Mouse (Mus musculus): Measurements from ENCODE around the gene Dcps. TPM values are rescaled to one million over a fixed set of nuclear protein-coding genes. Genes with fewer than 3 reads are reported as not detected.
"Not testable (repeated sequence)": the region's sequence is repeated elsewhere in the genome, so short reads cannot be mapped to it uniquely, and the experiment has no call there.

The Dcps gene
- total RNA-seq, 2 experiments from 2014 or later: 17.6 to 21.1 TPM

DNA sequence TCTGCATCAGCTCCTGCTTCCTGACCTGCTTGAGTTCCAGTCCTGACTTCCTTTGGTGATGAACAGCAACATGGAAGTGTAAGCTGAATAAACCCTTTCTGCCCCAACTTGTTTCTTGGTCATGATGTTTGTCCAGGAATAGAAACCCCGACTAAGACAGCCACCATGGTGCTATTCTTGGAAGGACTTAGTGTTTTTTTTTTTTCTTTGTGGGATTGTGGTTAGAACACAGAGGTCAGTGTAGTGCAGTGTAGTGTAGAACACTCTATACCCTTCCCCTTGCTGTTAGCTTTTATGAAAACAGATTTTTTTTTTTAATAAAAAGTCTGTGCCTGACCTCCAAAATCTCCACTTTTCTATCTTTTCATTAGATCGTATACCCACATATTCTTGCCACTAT lies 7.0 kb upstream of the Dcps start:
- no peak for DNase-seq (ENCODE audit: low spot score in 2 of 2)

DNA sequence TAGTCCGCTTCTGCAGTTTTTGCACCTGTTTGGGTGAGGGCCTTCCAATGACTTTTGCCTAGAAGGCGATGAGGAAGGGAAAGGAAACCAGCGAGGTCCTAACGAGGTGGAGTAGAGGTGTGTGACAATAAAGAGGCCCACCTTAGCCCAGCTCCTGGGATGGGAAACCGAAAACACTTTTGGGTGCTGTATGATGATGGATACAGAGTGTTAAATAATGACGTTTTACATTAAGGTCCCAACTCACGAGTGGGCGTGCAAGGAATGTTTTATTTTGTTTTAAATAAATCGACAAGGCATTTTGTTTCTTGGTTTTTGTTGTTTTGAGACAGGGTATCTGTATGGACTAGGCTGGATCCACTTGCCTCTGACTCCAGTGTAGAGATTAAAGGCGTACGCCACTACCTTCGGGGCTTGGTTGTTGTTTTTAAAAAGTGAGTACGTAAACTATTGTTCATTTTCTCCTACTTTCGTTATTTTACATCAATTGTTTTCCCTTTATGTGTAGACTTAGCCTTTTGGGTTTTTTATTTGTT lies 331 bp upstream of the Dcps start:
- DNase-seq (ENCODE audit: low spot score in 2 of 2): no peak

DNA sequence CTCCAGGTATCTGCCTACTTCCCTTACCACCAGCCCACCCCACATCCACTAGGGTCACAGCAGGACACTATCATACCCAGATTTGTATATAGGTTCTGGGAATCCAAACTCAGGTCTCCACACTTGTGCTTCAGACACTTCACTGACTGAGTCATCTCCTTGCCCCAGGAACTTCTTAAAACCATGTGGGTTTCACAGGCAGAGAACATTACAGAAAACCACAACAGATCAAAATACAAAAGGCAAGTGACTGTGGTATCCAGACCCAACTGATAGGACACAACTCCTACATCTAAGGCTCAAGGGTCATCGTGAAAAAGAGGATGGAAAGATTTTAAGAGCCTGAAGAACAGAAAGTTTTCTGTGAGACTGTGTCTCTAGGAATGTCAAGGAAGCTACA lies 2.5 kb downstream of the Dcps start:
- DNase-seq (ENCODE audit: low spot score in 2 of 2): no peak

DNA sequence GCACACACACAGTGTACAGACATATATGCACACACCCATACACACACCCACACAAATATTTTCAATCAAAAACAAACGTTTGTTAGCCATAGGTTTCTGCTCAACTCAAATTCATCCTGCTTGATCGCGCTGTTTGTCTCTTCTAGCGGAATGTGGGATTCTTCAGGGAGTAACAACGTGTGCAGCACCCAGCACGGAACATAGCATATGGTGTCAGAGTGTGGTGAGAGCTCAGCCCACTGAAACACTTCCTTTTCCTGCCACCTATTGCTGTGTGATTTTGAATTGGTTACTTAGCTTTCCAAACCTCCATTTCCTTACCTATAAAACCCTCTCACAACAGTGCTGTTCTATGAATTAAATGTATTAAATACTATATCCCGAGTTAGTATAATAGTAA lies 5.8 kb downstream of the Dcps start:
- DNase-seq (ENCODE audit: low spot score in 2 of 2): no peak

DNA sequence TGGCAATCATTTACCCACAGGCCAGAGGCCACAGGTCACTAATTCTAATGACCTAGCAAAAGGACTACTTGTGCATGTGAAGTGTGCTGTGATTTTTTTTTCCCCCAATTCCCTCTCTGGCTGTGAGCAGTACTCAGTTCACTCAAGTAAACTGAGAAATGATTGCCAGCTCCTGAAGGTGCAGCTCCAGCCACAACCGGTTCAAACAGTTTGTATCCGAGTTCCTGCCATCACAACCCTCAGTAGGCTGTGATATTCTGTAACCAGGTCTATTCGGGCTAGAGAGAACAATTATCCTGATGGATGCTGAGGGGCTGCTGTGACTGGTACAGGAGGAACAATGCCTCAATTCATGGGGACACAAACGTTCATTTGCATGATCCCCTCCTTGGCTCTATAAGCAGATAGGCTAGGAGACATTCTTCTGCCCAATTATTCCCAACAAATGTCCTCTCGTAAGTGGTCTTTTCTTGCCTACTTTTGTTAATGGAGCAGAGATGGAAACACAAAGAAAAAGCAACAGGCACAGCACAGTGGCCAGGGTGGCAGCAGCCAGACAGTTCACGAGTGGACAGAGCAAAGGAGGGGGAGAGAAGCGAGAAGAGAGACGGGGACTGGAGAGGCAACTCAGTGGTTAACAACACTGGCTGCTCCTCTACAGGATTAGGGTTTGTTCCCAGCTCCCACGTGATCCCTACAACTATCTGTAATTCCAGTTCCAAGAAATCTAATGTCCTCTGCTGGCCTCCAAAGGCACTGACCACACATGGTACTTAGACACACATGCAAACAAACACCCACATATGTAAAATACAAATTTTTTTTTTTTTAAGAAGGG lies 8.8 kb downstream of the Dcps start:
- DNase-seq (ENCODE audit: low spot score in 2 of 2): no peak

DNA sequence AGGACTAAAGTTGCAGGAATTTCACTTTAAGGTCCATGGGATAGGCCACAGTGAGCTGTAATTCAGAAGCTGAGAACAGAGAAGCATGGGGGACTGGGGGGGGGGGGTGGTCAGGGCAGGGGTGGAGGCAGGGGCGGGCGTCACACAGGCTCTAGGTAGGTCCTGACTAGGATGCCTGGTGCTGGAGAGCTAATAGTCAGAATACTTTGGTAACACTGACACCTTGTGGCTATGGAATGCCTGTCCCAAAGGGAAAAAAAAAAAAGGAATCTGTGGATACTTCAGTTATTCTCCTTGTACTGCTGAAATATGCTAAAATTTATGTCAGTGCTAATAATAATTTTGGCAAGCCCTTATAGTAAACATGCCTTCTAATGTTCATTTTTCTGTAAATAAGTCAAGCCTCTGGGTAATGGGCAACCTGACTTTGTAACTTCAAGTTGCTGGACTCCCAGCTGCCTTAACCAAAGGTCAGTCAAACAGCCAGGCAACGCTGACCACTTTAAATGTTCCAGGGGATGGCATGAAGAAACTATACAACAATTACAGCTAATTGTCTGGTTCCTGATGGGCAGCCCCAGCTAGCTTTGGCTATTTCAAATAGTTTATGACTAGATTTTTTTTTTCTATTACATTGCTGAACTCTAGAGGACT lies 9.6 kb downstream of the Dcps start:
- DNase-seq (ENCODE audit: low spot score in 2 of 2): no peak

DNA sequence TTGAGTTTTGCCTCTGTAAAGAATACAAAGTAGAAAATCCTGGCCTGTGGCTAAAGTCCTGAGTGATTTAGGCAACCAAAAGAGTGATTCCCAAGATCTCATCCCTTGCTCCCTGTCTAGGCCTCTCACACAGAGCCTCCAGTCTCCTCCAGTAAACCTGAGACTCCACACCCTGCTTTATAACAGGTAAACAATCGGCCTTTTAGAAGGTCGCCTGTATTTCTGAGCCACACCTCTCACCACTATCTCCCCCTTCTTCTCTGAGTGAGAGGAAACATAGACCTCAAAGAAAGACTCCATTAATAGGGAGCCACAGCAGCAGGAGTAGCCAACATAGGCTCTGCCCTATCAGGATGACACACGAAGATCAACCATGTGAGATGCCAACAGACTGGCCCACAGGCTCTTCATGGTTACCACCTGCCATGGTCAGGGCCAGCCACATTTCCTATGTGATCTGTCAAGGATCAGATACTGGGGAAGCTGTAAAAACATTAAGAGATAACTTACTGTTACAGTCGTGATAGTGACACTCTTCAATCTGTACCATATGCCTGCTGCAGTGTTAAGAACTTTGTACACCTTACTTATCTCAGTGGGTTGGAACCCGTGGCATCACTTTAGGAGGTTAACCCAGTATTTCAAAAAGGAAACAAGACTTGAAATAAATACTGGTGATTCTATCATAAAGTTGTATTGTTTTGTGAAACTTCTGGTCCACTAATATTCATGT lies 11.6 kb downstream of the Dcps start:
- no peak for DNase-seq (ENCODE audit: low spot score in 2 of 2)

DNA sequence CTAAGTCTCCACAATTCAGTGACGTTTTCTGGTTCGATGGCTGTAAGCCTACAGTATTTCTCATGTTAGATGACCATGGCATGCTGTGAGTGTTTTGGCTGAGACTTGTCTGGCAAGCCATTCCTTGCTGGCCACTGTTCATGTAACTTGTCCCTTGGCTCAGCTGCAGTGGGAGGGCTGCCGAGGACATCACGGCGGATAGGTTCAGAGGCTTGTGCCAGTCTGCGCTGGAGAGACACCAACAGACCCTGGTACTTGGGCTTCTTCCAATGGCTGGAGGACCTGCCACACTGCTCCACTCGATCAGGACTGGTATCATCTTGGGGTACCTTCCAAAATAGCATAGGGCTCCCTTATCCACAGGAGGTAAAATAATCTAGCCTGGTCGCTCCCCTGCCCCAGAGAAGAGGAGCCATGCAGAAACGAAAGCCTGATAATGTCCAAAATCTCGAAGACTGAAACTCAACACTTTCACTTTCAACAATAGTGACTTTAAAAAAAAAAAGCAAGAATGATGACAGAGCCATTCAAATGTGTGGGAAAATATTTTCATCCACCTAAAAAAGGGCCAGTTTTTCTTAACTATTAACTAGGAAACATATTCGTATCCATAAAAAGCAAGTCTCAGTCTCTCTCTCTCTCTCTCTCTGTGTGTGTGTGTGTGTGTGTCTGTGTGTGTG lies 12.7 kb downstream of the Dcps start:
- DNase-seq (ENCODE audit: low spot score in 2 of 2): peak in 1 of 2 experiments; percentile 60

DNA sequence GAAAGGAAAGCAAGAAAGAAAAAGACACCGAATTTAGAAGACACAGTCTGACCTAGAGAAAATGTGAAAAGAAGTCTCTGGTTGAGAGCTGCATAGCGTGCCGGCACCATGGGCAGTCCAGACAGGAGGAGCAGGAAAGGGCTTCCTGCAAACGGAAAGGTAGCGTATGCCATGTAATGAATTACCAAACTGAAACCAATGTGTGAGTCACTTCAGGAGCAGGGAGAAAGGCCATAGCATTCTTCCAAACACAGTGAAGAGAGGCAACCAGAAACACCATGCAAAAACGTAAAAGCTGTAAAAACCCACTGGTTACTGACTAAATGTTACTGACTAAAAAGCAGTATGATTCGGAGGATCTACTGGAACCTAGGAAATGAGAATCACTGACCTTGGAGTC lies 14.1 kb downstream of the Dcps start:
- no peak for DNase-seq (ENCODE audit: low spot score in 2 of 2)

DNA sequence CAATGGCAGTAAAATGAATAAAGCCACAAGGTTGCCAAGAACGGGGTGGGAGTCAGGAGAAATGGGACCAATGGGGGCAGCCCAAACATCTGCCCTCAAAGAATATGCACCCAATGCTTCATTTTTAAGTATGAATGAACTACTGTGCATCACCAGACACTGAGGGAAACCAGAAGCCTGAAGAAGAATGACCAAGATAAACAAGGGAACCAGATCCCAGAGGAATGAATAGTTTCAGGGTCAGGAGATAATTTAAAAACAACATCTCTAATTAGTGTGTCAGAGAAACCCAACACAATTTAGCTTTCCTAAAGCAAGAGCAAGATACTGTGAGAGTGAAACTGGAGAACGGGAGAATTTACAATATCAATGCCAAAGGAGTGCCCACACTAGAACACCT lies 15.2 kb downstream of the Dcps start:
- no peak for DNase-seq (ENCODE audit: low spot score in 2 of 2)

DNA sequence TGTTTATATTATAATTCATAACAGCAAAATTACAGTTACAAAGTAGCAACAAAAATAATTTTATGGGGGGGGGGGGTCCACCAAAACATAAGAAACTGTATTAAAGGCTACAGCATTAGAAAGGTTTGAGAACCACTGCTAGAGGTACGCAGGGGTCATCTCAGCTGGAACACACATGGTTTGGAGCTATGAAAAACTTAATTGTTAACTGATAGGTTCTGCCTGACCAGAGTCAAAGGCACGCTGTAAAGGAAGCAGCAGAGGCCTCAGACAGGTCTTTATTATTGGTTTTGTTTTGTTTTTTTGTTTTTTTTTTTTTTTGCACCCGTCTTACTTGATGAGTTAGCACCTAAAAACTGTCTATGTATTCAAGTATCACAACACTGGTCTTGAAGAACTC lies 17.4 kb downstream of the Dcps start:
- no peak for DNase-seq (ENCODE audit: low spot score in 2 of 2)

DNA sequence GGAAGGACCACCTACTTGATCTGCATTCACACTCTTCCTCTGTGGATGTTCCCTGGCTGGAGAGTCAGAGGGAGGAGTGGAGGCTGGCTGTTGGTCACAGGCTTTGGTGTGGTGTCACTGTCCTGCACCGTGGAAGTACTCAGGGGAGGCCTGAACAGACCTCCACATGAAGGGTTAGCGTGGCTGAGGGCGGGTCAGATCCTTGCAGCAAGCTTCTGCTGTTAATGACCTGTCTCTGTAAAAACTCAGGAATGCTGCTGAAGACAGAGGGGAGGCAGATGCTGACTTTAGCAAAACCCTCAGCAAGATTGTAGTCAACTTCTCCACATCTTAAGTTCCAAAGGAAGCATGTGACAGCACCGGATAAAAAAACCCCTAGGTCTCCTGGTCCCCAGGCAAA lies 19.0 kb downstream of the Dcps start:
- no peak for DNase-seq (ENCODE audit: low spot score in 2 of 2)

DNA sequence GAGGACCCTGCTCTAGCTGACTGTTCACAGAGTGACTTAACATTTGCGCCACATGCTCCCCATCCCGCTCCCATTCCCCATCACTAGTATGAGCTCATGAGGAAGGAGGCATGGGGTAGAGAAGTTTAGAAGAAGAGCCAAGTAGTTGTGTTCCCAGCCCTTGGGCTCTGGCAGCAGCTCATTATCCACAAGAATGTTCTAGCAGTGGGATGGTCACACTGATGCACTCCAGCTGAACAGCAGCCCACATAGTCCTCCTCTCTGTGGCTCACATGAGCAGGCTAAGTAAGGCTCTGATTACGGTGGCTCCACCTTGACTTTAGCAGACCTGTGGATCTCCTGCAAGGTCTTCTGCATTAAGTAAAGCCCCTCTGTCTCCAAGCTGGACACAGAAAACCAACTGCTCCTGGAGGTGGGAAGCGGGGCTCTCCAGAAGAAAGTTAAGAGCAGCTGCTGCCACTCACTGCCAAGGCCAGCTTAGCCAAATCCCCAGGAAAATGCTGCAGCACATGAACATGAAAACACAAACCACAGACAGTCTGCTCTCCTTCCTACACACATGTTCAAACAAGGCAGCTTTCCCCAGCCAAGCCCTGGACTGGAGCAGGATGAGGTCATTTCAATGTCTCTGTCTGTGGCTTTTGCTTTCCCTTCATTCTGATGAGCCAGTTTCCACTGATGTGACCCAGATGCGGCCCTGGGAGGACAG lies 19.7 kb downstream of the Dcps start:
- peak; percentile 38 to 62 for DNase-seq (ENCODE audit: low spot score in 2 of 2)

DNA sequence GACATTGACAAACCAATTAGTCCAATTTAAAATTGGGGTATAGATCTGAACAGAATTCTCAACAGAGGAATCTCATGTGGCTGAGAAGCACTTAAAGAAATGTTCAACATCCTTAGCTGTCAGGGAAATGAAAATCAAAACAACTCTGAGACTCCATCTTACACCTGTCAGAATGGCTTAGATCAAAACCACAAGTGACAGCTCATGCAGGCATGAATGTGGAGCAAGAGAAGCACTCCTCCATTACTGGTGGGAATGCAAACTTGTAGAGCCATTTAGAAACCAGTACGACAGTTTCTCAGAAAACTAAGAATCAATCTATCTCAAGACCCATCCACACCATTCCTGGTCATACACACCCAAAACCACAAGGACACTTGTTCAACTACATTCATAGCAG lies 22.9 kb downstream of the Dcps start:
- DNase-seq (ENCODE audit: low spot score in 2 of 2): no peak

DNA sequence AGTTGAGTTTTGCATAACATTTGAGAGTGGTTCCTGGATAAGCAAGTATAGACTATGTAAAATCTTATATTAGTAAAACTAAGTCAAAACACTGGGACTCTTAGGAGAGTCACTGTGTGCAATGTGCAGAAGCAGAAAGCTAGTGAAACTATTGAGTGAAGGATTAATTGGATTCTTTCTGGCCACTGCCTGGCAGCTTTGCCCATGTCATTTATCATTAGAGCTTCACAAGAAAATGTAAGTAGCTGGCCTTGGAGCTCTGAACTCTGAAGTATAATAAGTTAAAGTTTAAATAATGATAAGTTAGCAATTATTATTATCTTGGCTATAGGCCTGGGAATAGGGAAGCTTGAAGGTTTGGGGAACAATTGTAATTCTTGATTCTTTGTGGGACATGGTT lies 27.0 kb downstream of the Dcps start:
- not testable (repeated sequence) for DNase-seq (ENCODE audit: low spot score in 2 of 2)

DNA sequence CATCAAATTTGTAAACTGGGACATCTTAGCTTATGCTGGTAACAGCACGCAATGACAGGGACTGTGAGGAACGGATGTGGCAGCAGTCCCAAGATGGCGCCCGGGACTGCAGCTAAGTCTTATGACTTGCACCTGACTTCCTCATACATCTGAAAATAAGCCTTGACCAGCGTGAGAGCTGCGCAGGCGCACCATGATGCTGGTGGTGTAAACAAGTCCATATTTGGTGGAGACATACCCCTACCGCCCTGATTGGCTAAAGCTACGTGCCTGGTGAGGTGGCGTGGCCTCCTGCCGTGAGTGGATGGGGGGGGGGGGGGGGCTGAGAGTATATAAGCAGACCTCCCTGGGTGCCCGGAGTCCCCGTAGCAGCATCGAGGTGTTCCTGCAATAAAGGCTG lies 28.6 kb downstream of the Dcps start:
- not testable (repeated sequence) for DNase-seq (ENCODE audit: low spot score in 2 of 2)

DNA sequence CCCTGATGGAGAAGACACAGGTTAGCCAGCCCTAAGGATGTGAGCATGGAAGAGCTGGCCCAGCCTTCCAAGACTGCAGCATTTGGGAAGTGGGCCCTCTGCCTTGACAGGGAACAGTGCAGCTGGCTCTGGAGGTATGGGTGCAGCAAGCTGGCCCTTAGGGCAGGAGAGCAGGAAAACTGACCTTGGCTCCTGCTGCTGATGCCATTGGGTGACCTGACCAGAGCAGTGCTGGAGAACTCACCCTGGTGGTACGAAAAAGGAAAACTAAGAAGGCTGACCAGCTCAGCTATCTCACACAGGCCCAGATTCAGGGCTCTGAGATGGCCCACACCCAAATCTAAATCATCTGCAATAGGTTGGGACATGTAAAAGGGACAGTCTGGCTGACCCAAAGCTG lies 30.0 kb downstream of the Dcps start:
- DNase-seq (ENCODE audit: low spot score in 2 of 2): no peak

DNA sequence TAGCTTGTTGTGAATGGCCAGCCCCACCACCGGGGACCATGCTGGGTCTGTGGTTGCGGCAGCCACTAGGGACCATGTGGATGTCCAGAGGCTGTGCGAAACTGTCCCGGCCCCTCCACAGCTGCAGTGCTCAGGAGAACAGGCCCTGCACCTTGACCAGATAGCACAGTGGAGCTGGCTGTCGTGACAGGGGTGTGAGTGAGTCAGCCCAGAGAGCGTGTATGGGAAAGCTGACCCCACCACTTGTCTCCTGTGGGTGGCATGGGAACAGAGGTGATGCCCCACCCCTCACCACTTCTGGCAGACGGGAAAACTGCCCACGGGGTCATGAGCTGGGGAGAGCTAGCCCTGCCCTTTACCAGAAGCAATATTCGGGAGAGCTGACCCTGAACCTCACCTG lies 30.7 kb downstream of the Dcps start:
- DNase-seq (ENCODE audit: low spot score in 2 of 2): no peak

DNA sequence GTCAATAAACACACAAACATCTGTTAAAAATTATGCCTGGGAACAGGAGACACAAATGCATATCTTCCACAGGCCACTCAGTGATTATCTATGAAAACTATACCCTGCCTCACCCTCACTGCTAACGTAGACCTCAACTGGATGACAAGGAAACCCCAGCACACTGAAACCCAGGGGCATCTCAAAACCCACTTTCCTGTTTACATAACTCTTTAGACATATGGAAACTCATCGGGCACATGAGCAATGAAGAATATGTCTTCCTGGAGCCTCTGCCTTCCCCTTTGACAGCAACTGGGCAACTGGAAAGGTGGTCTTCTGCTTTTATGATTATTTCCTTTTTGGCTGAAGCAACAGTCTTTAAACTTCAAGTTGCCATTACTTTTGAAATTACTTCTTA lies 33.6 kb downstream of the Dcps start:
- DNase-seq (ENCODE audit: low spot score in 2 of 2): no peak

DNA sequence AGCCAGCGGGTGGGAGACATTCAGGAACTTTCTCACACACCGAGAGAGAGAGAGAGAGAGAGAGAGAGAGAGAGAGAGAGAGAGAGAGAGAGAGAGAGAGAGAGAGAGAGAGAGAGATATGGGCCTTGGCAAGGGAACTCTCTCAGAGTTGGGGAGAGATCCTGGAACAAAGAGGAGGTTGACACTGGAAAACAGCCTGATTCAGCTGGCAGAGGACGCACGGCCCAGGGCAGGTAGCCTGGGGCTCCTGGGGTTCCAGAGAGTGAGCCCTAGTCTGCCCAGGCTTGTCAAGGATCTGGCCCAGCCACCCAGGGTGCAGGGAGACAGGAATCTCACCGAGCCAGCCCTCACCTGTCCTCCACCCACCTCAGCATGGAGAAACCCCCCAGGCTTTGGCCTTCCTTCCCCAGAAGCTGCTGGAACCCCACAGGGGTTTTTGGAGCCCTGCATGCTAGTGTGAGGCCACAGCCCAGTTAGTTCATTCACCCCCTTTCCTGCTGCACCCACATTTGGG lies 36.6 kb downstream of the Dcps start:
- DNase-seq (ENCODE audit: low spot score in 2 of 2): no peak

DNA sequence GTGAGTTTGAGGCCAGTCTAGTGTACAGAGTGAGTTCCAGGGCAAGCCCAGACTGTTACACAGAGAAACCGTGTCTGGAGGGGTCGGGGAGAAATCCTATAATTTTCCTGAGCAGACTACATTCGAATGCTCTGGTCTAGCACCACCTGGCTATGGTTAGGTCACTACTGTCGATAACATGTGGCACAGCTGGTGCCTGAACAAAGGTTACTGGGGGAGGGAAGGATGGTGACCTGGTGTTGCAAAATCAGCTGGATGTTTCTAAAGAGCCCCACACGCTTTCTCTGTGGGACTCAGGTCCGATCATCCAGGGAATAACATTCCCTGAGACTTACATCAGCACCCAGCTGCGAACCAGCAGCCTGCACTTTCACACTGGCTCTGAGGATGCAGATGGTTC lies 37.8 kb downstream of the Dcps start:
- no peak for DNase-seq (ENCODE audit: low spot score in 2 of 2)
